Mouse (Mus musculus): ENCODE measurements around the gene Vmn1r56.
"Not testable (repeated sequence)": the region's sequence is repeated elsewhere in the genome, so short reads cannot be mapped to it uniquely, and the experiment has no call there.

The Vmn1r56 gene

DNA sequence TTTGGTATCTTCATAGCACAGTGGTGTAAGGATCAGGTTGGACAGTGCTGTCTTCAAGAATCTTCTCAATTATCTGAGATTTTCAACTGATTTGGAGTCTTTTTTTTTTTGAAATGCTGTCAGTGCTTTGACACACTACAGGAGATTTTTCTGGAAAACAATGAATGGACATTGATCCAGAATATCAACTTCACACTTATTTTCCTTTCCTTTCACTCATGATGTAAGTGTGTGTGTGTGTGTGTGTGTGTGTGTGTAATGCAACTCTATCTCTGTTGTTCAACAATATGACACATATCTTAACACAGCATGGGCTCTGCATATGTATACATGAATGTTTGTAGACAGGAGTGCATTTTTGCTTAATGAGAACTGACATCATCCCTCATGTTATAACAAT is at the start of gene Vmn1r56:
Vmn1r56 (minus strand) TSS at position 101 of the 400 bp plus-strand sequence.
- DNase-seq = not testable (repeated sequence)

DNA sequence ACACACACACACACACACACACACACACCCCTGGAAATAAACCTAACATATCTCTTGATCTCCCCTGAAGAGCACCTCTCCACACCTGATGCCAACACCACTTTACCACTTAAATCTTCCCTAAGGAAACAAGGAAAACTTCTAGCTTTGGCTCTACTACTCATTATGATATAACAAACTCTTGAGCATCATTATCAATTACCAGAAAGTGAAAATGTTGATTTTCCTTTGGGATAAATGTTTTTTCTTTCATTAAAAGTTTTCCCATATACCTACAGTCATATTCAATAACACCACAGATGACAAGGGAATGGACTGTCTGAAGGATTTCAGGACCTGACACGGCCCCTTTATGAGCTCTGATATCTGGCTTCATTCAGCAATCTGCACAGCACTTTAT is 21.6 kb upstream of the Vmn1r56 start, which contains the start of gene Vmn1r57:
Vmn1r57 (plus strand) TSS at position 301 of the 400 bp plus-strand sequence.
- not testable (repeated sequence) for DNase-seq

DNA sequence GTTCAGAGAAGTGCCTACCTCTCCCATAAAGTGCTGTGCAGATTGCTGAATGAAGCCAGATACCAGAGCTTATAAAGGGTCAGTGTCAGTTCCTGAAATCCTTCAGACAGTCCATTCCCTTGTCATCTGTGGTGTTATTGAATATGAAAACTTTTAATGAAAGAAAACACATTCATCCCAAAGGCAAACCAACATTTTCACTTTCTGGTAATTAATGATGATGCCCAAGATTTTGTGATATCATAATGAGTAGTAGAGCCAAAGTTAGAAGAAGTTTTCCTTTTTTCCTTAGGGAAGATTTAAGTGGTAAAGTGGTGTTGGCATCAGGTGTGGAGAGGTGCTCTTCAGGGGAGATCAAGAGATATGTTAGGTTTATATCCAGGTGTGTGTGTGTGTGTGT is 47.0 kb downstream of the Vmn1r56 start, which contains the start of gene Vmn1r55:
Vmn1r55 (minus strand) TSS at position 101 of the 400 bp plus-strand sequence.
- DNase-seq = not testable (repeated sequence)
